13 mouse cellular contexts compared by ENCODE assay signal in genomic region chr8:66433577-66433976, GRCm38 (mm10).
"Had no signal": no experiment of that assay in that cellular context is flagged by ENCODE, and none has a peak within 500 bp of the region (broad histone marks: within the 10 kb centered on the region; RNA-seq: fewer than 3 reads in every experiment).

No protein-coding gene starts in this region.

- H3K4me3 ChIP-seq: limb, embryonic 15.5 days; liver, embryonic 13.5 days; midbrain, embryonic 13.5 days; myocyte; neural tube, embryonic 15.5 days had no signal

- DNase-seq: kidney, adult 11 months; kidney, adult 9 months; kidney, postnatal 10 days; layer of hippocampus, adult 9-11 months; layer of hippocampus, postnatal 36 days; liver, embryonic 13.5 days; lung, adult 18-20 months; thymus, adult 18-20 months; thymus, postnatal 36 days had no signal

- ATAC-seq: midbrain, embryonic 13.5 days had no signal

- H3K4me2 ChIP-seq: limb, embryonic 15.5 days; liver, embryonic 13.5 days; midbrain, embryonic 13.5 days; neural tube, embryonic 15.5 days had no signal

- H3K4me1 ChIP-seq: limb, embryonic 15.5 days; midbrain, embryonic 13.5 days; neural tube, embryonic 15.5 days had no signal

- H3K36me3 ChIP-seq: limb, embryonic 15.5 days; liver, embryonic 13.5 days; midbrain, embryonic 13.5 days; neural tube, embryonic 15.5 days had no signal

- H3K9me3 ChIP-seq: limb, embryonic 15.5 days; liver, embryonic 13.5 days; midbrain, embryonic 13.5 days; neural tube, embryonic 15.5 days had no signal

- H3K27ac ChIP-seq: limb, embryonic 15.5 days; liver, embryonic 13.5 days; midbrain, embryonic 13.5 days; neural tube, embryonic 15.5 days had no signal

- H3K9ac ChIP-seq: limb, embryonic 15.5 days; liver, embryonic 13.5 days; midbrain, embryonic 13.5 days; neural tube, embryonic 15.5 days had no signal

- H3K27me3 ChIP-seq: limb, embryonic 15.5 days; liver, embryonic 13.5 days; midbrain, embryonic 13.5 days; neural tube, embryonic 15.5 days had no signal
